Mouse (Mus musculus): Measurements from ENCODE around the gene Bri3bp. TPM values are rescaled to one million over a fixed set of nuclear protein-coding genes. Genes with fewer than 3 reads are reported as not detected.
"Not testable (repeated sequence)": the region's sequence is repeated elsewhere in the genome, so short reads cannot be mapped to it uniquely, and the experiment has no call there.

Bri3bp gene
- polyA plus RNA-seq, 1 experiment from 2014 or later = 44.0 TPM

GRCm38 (mm10) chr5:125411972-125412530, 29.3 kb upstream of the Bri3bp start:
- H3K27me3 ChIP-seq (replicated peaks) = no peaks in the 10 kb centered on the region
- H3K9me3 ChIP-seq (replicated peaks) = no peaks in the 10 kb centered on the region
- H3K36me3 ChIP-seq = peaks cover 42% of the 10 kb centered on the region
- H3K9ac ChIP-seq = no peak overlapping the region
- H3K4me1 ChIP-seq = peaks cover 32% of the 10 kb centered on the region
- H3K4me2 ChIP-seq = no peak overlapping the region
- WGBS (ENCODE audit: insufficient replicate concordance) = 42% methylated on average over 5 of the region's 5 CpGs
- H3K27ac ChIP-seq = no peak overlapping the region
- no peak overlapping the region for H3K4me3 ChIP-seq
- ATAC-seq = no peak

- H3K36me3 ChIP-seq = peaks cover 47% of the 10 kb centered on the region
- 84% methylated on average over 8 of the region's 8 CpGs for WGBS (ENCODE audit: insufficient replicate concordance)
- not testable (repeated sequence) for H3K27ac ChIP-seq; H3K27me3 ChIP-seq (replicated peaks); ATAC-seq; H3K9me3 ChIP-seq (replicated peaks); H3K9ac ChIP-seq; H3K4me3 ChIP-seq; H3K4me2 ChIP-seq
- peaks cover 27% of the 10 kb centered on the region for H3K4me1 ChIP-seq
Measured at GRCm38 (mm10) chr5:125412536-125412935, 28.8 kb upstream of the Bri3bp start.

- ATAC-seq = no peak
- no peak overlapping the region for H3K9ac ChIP-seq
- H3K4me1 ChIP-seq = peaks cover 14% of the 10 kb centered on the region
- H3K27me3 ChIP-seq (replicated peaks) = no peaks in the 10 kb centered on the region
- H3K36me3 ChIP-seq = peaks cover 59% of the 10 kb centered on the region
- no peaks in the 10 kb centered on the region for H3K9me3 ChIP-seq (replicated peaks)
- no peak overlapping the region for H3K4me3 ChIP-seq
- WGBS (ENCODE audit: insufficient replicate concordance) = 80% methylated on average over 4 of the region's 4 CpGs
- no peak overlapping the region for H3K4me2 ChIP-seq
- no peak overlapping the region for H3K27ac ChIP-seq
Measured at GRCm38 (mm10) chr5:125413763-125414162, 27.6 kb upstream of the Bri3bp start.

DNA sequence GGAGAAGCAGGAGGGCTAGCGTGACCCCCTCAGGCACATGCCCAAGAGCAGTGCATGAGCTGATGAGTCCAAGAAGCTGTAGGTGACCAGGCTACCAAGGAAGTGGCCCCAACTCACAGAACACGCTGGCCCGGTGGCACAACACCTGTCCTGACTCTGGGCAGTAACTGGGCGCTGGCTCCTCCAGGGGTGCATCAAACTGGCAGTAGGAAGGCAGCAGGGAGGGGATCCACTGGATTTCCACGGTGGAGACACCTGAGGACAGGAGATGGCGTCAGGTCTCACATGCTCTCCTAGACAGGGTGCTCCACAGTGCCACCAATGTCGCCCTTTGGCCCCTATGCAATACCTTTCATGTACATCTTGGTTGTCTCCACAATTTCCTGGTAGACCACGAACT, 25.2 kb upstream of the Bri3bp start:
- peaks cover 83% of the 10 kb centered on the region for H3K36me3 ChIP-seq
- H3K9ac ChIP-seq = no peak overlapping the region
- H3K4me3 ChIP-seq = no peak overlapping the region
- H3K9me3 ChIP-seq (replicated peaks) = no peaks in the 10 kb centered on the region
- no peak overlapping the region for H3K4me2 ChIP-seq
- no peaks in the 10 kb centered on the region for H3K27me3 ChIP-seq (replicated peaks)
- no peak overlapping the region for H3K27ac ChIP-seq
- no peaks in the 10 kb centered on the region for H3K4me1 ChIP-seq
- ATAC-seq = no peak
- 79% methylated on average over 8 of the region's 8 CpGs for WGBS (ENCODE audit: insufficient replicate concordance)

DNA sequence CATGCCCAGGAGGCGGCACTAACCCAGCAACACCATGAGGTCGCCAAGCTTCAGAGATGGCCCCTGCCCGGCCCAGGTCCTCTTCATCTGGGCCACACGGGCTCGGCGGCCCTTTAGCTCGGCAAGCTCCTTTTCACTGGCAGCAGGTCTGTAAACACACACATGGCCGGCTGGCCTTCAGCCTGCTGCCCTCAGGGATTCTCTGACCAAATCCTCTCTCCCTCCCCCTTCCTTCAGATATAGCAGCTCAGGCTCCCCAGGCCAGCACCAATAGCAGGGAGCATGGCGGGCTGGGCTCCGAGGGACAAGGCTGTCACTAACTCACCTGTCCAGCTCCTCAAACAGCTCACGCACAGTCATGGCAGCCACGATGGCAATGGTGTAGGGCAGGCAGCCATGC, 22.7 kb upstream of the Bri3bp start:
- ATAC-seq = no peak
- Histone ChIP-seq H3K9me3 (replicated peaks) (no peaks in the 10 kb centered on the region), H3K36me3 (peaks cover 100% of the 10 kb centered on the region), H3K4me1 (no peaks in the 10 kb centered on the region), H3K4me2 (no peak overlapping the region), H3K27me3 (replicated peaks) (no peaks in the 10 kb centered on the region), H3K4me3 (no peak overlapping the region), H3K9ac (no peak overlapping the region), H3K27ac (no peak overlapping the region)
- 79% methylated on average over 12 of the region's 12 CpGs for WGBS (ENCODE audit: insufficient replicate concordance)

DNA sequence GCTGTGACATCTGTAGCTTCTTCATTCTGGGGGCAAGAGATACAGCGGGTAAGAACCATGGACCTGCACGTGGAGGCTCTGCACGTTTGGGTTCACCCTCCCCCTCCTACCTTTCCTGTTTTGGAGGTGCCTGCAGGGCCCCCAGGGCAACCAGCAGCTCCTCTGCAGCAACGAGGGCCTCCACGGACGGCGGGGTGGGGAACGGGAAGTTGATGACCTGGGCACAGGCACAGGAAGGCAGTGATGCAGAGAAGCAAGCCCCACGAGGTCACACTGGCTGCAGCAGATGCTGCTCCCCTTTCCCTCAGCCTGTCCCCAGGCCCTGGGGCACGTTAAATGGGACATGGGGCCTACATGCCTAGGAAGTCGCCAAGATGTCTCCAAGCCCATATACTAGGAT, 22.2 kb upstream of the Bri3bp start:
- no peak for ATAC-seq

GRCm38 (mm10) chr5:125425698-125426276, 15.6 kb upstream of the Bri3bp start:
- H3K27ac ChIP-seq = no peak overlapping the region

More for the DNA sequence above, 22.2 kb upstream of the Bri3bp start:
- Histone ChIP-seq H3K4me1 (no peaks in the 10 kb centered on the region), H3K27ac (no peak overlapping the region), H3K9ac (no peak overlapping the region), H3K4me2 (no peak overlapping the region), H3K4me3 (no peak overlapping the region), H3K36me3 (peaks cover 100% of the 10 kb centered on the region), H3K9me3 (replicated peaks) (no peaks in the 10 kb centered on the region), H3K27me3 (replicated peaks) (no peaks in the 10 kb centered on the region)
- WGBS (ENCODE audit: insufficient replicate concordance) = 70% methylated on average over 11 of the region's 11 CpGs

GRCm38 (mm10) chr5:125426343-125426742, 15.0 kb upstream of the Bri3bp start:
- Histone ChIP-seq H3K9me3 (replicated peaks) (no peaks in the 10 kb centered on the region), H3K9ac (no peak overlapping the region), H3K4me2 (no peak overlapping the region), H3K4me1 (no peaks in the 10 kb centered on the region), H3K27ac (no peak overlapping the region), H3K27me3 (replicated peaks) (no peaks in the 10 kb centered on the region), H3K36me3 (peaks cover 100% of the 10 kb centered on the region), H3K4me3 (no peak overlapping the region)
- WGBS (ENCODE audit: insufficient replicate concordance) = 90% methylated on average over 10 of the region's 10 CpGs
- ATAC-seq = peak; percentile 27; the same call in 1 of the 2 replicates

More at GRCm38 (mm10) chr5:125425698-125426276, 15.6 kb upstream of the Bri3bp start:
- Histone ChIP-seq H3K4me3 (no peak overlapping the region), H3K27me3 (replicated peaks) (no peaks in the 10 kb centered on the region), H3K9me3 (replicated peaks) (no peaks in the 10 kb centered on the region), H3K36me3 (peaks cover 100% of the 10 kb centered on the region), H3K4me2 (no peak overlapping the region), H3K9ac (no peak overlapping the region), H3K4me1 (no peaks in the 10 kb centered on the region)
- no peak for ATAC-seq
- WGBS (ENCODE audit: insufficient replicate concordance) = 87% methylated on average over 10 of the region's 10 CpGs

DNA sequence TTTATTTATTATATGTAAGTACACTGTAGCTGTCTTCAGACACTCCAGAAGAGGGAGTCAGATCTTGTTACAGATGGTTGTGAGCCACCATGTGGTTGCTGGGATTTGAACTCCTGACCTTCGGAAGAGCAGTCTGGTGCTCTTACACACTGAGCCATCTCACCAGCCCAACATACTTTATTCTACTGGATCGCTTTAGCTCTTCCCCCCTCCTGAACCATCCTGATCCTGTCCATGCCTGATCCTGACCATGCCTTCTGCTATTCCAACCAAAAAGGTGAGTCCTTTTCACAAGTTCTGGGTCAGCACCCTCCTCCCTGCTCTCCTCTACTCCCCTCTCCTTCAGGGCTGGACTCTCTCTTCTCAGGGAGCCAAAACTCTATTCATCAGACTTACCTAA, 9.0 kb upstream of the Bri3bp start:
- Histone ChIP-seq H3K4me1 (peaks cover 20% of the 10 kb centered on the region), H3K4me2 (peak overlapping the region; percentile 94), H3K27ac (peak overlapping the region; percentile 6; the same call in 1 of the 2 replicates), H3K36me3 (peaks cover 47% of the 10 kb centered on the region), H3K9ac (0 out of 2 replicates have a peak overlapping the region, but pooled peaks have one; percentile 89), H3K4me3 (peak overlapping the region; percentile 83; the same call in 1 of the 2 replicates)
- H3K27me3 ChIP-seq (replicated peaks); H3K9me3 ChIP-seq (replicated peaks); ATAC-seq: not testable (repeated sequence)
- 93% methylated on average over 2 of the region's 2 CpGs for WGBS (ENCODE audit: insufficient replicate concordance)

DNA sequence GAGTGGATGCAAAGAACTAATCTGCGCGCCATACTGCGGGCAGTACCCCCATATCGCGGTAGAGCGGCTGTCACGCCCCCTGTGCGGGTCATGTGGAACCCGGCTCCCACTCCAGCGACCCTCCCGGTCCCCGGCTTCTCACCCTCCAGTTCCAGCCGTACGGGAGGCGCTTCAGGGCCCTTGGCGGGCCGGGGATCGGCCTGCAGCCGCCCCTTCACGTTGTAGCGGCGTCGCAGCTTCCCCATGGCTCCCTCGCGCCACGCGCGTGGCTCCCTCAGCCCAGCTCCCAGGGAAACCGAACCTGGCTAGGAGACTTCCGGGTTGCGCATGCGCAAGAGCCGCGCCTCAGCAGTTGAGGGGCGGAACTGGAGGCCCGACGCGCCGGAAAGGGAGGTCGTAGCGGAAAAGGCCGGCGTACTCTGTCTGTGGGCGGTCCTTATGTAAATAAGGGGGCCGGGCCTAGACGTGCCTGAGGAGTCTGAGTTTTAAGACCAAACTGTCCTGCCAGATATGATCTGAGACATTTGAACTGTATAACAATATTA, 7.5 kb upstream of the Bri3bp start, which contains the start of gene Dhx37:
Dhx37 (minus strand) TSS at position 329 of the 545 bp plus-strand sequence.
- ATAC-seq = peak; percentile 97
- no peaks in the 10 kb centered on the region for H3K9me3 ChIP-seq (replicated peaks)
- H3K4me3 ChIP-seq = peak within 1 kb of the TSS; percentile 83
- peak within 1 kb of the TSS; percentile 80 for H3K27ac ChIP-seq
- H3K9ac ChIP-seq = peak within 1 kb of the TSS; percentile 89
- H3K4me1 ChIP-seq = peaks cover 25% of the 10 kb centered on the region
- peak within 1 kb of the TSS; percentile 94 for H3K4me2 ChIP-seq
- WGBS (ENCODE audit: insufficient replicate concordance) = under 1% methylated on average over 46 of the region's 46 CpGs
- H3K36me3 ChIP-seq = peaks cover 32% of the 10 kb centered on the region
- H3K27me3 ChIP-seq (replicated peaks) = no peaks in the 10 kb centered on the region

DNA sequence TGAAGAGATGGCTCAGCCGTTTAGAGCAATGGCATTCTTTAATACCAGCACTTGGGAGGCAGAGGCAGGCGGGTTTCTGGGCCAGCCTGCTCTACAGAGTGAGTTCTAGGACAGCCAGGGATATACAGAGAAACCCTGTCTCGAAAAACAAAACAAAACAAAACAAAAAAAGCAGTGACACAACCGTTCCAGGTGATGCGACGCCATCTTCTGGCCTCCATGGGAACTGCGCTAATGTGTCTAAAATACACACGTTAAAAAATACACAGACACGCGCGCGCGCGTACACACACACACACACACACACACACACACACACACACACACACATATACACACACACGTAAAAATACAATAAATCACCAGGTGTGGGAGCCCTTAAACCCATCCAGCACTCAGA, 7.0 kb upstream of the Bri3bp start:
- Histone ChIP-seq H3K9ac (peak overlapping the region; percentile 37; the same call in 1 of the 2 replicates), H3K27ac (peak overlapping the region; percentile 80), H3K4me2 (peak overlapping the region; percentile 94), H3K4me1 (peaks cover 30% of the 10 kb centered on the region), H3K36me3 (peaks cover 27% of the 10 kb centered on the region), H3K4me3 (peak overlapping the region; percentile 83)
- not testable (repeated sequence) for ATAC-seq; H3K9me3 ChIP-seq (replicated peaks); H3K27me3 ChIP-seq (replicated peaks)
- WGBS (ENCODE audit: insufficient replicate concordance) = 45% methylated on average over 15 of the region's 15 CpGs

DNA sequence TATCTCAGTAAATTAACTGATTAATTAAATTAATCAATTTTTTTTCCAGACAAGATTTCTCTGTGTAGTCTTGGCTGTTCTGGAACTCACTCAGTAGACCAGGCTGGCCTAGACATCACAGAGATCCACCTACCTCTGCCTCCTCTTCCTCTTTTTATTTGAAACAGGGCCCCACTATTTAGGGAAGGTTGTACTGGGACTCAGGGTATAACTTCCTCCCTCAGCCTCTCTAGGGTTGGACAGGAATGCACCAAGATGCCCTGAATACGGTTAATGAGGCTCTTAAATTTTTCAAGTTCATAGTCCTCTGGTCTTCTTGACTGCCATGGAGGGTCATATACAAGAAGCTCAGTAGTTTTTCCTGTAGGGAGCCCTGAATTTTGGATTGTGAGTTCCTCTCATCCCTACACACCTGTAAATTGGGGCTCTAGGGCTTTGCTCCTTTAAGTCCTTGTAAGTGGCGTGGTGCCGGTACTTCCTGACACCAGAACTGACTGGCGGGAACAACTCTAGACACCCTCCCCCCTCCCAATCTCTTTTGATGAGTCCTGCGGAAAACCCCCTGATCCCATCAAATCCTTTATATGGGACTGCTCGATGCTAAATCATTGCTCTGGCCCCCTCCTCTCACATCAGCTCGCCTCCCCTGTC, 660 bp upstream of the Bri3bp start:
- Histone ChIP-seq H3K4me2 (peak overlapping the region; percentile 100), H3K27ac (peak overlapping the region; percentile 84), H3K9ac (peak overlapping the region; percentile 94), H3K36me3 (peaks cover 6% of the 10 kb centered on the region), H3K4me1 (peaks cover 63% of the 10 kb centered on the region), H3K27me3 (replicated peaks) (no peaks in the 10 kb centered on the region), H3K9me3 (replicated peaks) (no peaks in the 10 kb centered on the region), H3K4me3 (peak overlapping the region; percentile 96)
- no peak; the same call in 1 of the 2 replicates for ATAC-seq
- 6% methylated on average over 7 of the region's 7 CpGs for WGBS (ENCODE audit: insufficient replicate concordance)

Measured in liver, embryonic 12.5 days (tissue).